Mouse (Mus musculus): ENCODE data around the gene Cts7. TPM values are rescaled to one million over a fixed set of nuclear protein-coding genes. Genes with fewer than 3 reads are reported as not detected.

Cts7 gene
- polyA plus RNA-seq (2015; fragmentation: Nextera tagmentation; extraction: Ambion mirVana) = not detected in 2 replicates

DNA sequence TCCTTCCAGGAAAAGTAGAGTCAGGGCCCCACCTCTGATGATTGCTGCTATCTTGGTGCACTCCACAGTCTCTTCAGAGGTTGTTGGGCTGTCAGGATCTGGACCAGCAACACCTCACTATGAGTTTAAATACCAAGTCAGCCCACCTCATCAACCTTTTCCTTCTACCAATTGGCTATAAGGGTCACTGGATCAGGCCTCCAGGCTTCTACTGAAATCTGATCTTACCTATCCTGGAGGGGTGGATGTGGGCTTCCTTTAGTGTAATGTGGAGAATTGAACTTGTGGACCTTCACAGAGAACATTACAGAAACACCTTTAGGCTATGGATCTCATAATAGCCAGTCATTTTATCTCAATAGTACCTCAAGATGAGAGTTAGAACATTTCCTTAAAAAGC, at the start of gene Cts7:
TSS of gene Cts7 (minus strand) at position 101 of the 400 bp plus-strand sequence.
- H3K27ac ChIP-seq = no peak within 1 kb of the TSS
- H3K36me3 ChIP-seq = no peaks in the 10 kb centered on the region
- H3K9ac ChIP-seq = no peak within 1 kb of the TSS
- H3K27me3 ChIP-seq = no peaks in the 10 kb centered on the region
- no peak for ATAC-seq (replicated peaks; ENCODE audit: insufficient number of reproducible peaks, insufficient read depth, low FRiP score, low read depth)
- no peak within 1 kb of the TSS for H3K4me3 ChIP-seq
- H3K9me3 ChIP-seq (replicated peaks) = 0 out of 2 replicates have a peak, but pooled peaks cover 3% of the 10 kb centered on the region
- no peak within 1 kb of the TSS for H3K4me2 ChIP-seq
- no peaks in the 10 kb centered on the region for H3K4me1 ChIP-seq (replicated peaks)

Small RNA genes within 50 kb of the gene (microRNA-seq; reads per million reads assigned to microRNA genes)
- gene Gm27704 = not detected

Other genes with a start within 250 kb of the Cts7 start
- not detected in 2 replicates for gene Ctsr, start 193.9 kb downstream of the Cts7 start, polyA plus RNA-seq (2015; fragmentation: Nextera tagmentation; extraction: Ambion mirVana)
- gene Cts6, start 154.8 kb downstream of the Cts7 start, polyA plus RNA-seq (2015; fragmentation: Nextera tagmentation; extraction: Ambion mirVana) = not detected in 2 replicates
- gene Cts8, start 102.8 kb downstream of the Cts7 start, polyA plus RNA-seq (2015; fragmentation: Nextera tagmentation; extraction: Ambion mirVana) = not detected in 2 replicates
- gene Gm49398, start 69.4 kb downstream of the Cts7 start, polyA plus RNA-seq (2015; fragmentation: Nextera tagmentation; extraction: Ambion mirVana) = not detected in 2 replicates
- not detected in 2 replicates for gene Ctsm, start 183.6 kb upstream of the Cts7 start, polyA plus RNA-seq (2015; fragmentation: Nextera tagmentation; extraction: Ambion mirVana)
- gene Gm49352, start 210.0 kb upstream of the Cts7 start, polyA plus RNA-seq (2015; fragmentation: Nextera tagmentation; extraction: Ambion mirVana) = not detected in 2 replicates
- not detected in 2 replicates for gene Cts3, start 211.9 kb upstream of the Cts7 start, polyA plus RNA-seq (2015; fragmentation: Nextera tagmentation; extraction: Ambion mirVana)

All from heart, embryonic 15.5 days (tissue).